ENCODE assay signal across 9 mouse cellular contexts in the genomic region with DNA sequence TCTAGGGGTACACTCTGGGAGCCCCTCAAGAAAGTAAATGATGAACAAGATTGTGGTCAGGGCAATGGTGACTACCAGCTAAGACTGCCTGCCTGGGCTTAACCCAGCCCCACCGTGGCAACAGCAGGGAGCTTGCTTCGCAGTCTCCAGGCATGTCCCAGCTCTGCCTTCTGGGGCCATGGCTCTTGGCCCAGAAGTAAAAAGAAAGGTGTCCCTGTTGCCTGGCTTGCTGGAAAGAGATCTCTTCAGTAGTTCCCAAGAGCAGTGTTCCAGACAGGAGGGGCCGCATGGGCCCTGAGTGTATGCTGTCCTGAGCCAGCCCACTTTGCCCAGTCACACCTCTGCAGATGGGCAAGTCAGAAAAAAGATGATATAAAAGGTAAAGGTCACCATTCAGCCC. TPM values are rescaled to one million over a fixed set of nuclear protein-coding genes. Genes with fewer than 3 reads are reported as not detected.
DNase-seq lines count a peak whose midpoint lies in the region; ATAC-seq and TF ChIP-seq lines count a peak whose summit lies in the region.
"Had no signal": no experiment of that assay in that cellular context is flagged by ENCODE, and none has a peak within 500 bp of the region (broad histone marks: within the 10 kb centered on the region; RNA-seq: fewer than 3 reads in every experiment).

No protein-coding gene starts in this region.

- H3K4me1 ChIP-seq in lung, embryonic 16.5 days (replicated peaks; ENCODE audit: control insufficient read depth, insufficient read depth, low read length), result peaks cover 13% of the 10 kb centered on the region
- H3K4me1 ChIP-seq in hindbrain, embryonic 15.5 days (replicated peaks), result peaks cover 15% of the 10 kb centered on the region; the same call in 1 of the 2 replicates
- H3K4me1 ChIP-seq in olfactory bulb, adult 2 months (ENCODE audit: control insufficient read depth, insufficient read depth, low read length), result peaks cover 13% of the 10 kb centered on the region

- ATAC-seq in lung, embryonic 16.5 days (ENCODE audit: low read depth), result 0 out of 2 replicates have a peak, but pooled peaks have one; percentile 6
- ATAC-seq in hindbrain, embryonic 15.5 days (ENCODE audit: low FRiP score, low read depth), result peak; percentile 76
- no peak for ATAC-seq in erythroblast, adult 5-6 weeks (replicated peaks; ENCODE audit: low FRiP score, poor library complexity, severe bottlenecking)

- peak; percentile 94 for DNase-seq in heart, adult 11 months
- no peak for DNase-seq in heart, adult 9 months (ENCODE audit: low spot score in 2 of 2)
- DNase-seq in lung, adult 18-20 months, result no peak
- DNase-seq in retina, embryonic 14.5 days (ENCODE audit: low spot score), result no peak

- WGBS in lung, embryonic 16.5 days, result 58% methylated on average over 3 of the region's 3 CpGs
- 57% methylated on average over 3 of the region's 3 CpGs for WGBS in hindbrain, embryonic 15.5 days
- WGBS in olfactory bulb, adult 2 months, result 36% methylated on average over 3 of the region's 3 CpGs

- no peak overlapping the region; the same call in 1 of the 2 replicates for H3K9ac ChIP-seq in lung, embryonic 16.5 days (ENCODE audit: low read length)
- H3K9ac ChIP-seq in hindbrain, embryonic 15.5 days, result no peak overlapping the region

- H3K4me3 ChIP-seq in lung, embryonic 16.5 days (ENCODE audit: low read length), result no peak overlapping the region
- H3K4me3 ChIP-seq in hindbrain, embryonic 15.5 days, result no peak overlapping the region
- no peak overlapping the region for H3K4me3 ChIP-seq in olfactory bulb, adult 2 months (ENCODE audit: insufficient read depth, low read depth, low read length)

- no peak overlapping the region; the same call in 1 of the 2 replicates for H3K4me2 ChIP-seq in lung, embryonic 16.5 days (ENCODE audit: low read depth, low read length)
- H3K4me2 ChIP-seq in hindbrain, embryonic 15.5 days, result no peak overlapping the region

- no peak for TF ChIP-seq POLR2A in olfactory bulb, adult 2 months (IDR thresholded peaks at IDR 0.05; ENCODE audit: insufficient read depth, low read depth, low read length)

- no peak for TF ChIP-seq CTCF in olfactory bulb, adult 2 months (IDR thresholded peaks at IDR 0.05; ENCODE audit: insufficient read depth, low read depth, low read length)

- no peak overlapping the region for H3K27ac ChIP-seq in lung, embryonic 16.5 days (ENCODE audit: low read length)
- 0 out of 2 replicates have a peak overlapping the region, but pooled peaks have one; percentile 47 for H3K27ac ChIP-seq in hindbrain, embryonic 15.5 days (replicated peaks)
- peak overlapping the region; percentile 23; the same call in 1 of the 2 replicates for H3K27ac ChIP-seq in olfactory bulb, adult 2 months (ENCODE audit: insufficient read depth, low read depth, low read length)
- H3K27ac ChIP-seq: macrophage had no signal

- no peaks in the 10 kb centered on the region for H3K9me3 ChIP-seq in lung, embryonic 16.5 days (ENCODE audit: control insufficient read depth, low read length)
- no peaks in the 10 kb centered on the region for H3K9me3 ChIP-seq in hindbrain, embryonic 15.5 days

- H3K27me3 ChIP-seq in lung, embryonic 16.5 days (ENCODE audit: control insufficient read depth, insufficient read depth, low read depth, low read length), result no peaks in the 10 kb centered on the region
- no peaks in the 10 kb centered on the region for H3K27me3 ChIP-seq in hindbrain, embryonic 15.5 days

- no peaks in the 10 kb centered on the region for H3K36me3 ChIP-seq in lung, embryonic 16.5 days (ENCODE audit: control insufficient read depth, insufficient read depth, low read length)
- H3K36me3 ChIP-seq in hindbrain, embryonic 15.5 days, result no peaks in the 10 kb centered on the region

RNA-seq across cellular contexts. Expression of a gene that starts 7.7 kb away (rescaled TPM):
- 9.7 and 9.9 TPM in 2 replicates for polyA plus RNA-seq in lung, embryonic 16.5 days (2015; fragmentation: Nextera tagmentation; extraction: Ambion mirVana)
- 8.7 and 8.9 TPM in 2 replicates for polyA plus RNA-seq in hindbrain, embryonic 15.5 days (2015; fragmentation: Nextera tagmentation; extraction: Ambion mirVana)
- polyA plus RNA-seq in olfactory bulb, adult 2 months (2012; ENCODE audit: insufficient read depth, insufficient read length, low replicate concordance, missing spikeins), result not detected in 2 replicates
- total RNA-seq in erythroblast, adult 5-6 weeks (2015; ENCODE audit: low replicate concordance), result not detected in 2 replicates
- total RNA-seq in erythroblast, adult 5-6 weeks (2017; ENCODE audit: low replicate concordance), result not detected in 2 replicates

RNA-seq across cellular contexts. Expression of a gene that starts 18.8 kb away (rescaled TPM):
- 0.94 and 1.6 TPM in 2 replicates for polyA plus RNA-seq in lung, embryonic 16.5 days (2015; fragmentation: Nextera tagmentation; extraction: Ambion mirVana)
- 32.9 and 35.7 TPM in 2 replicates for polyA plus RNA-seq in hindbrain, embryonic 15.5 days (2015; fragmentation: Nextera tagmentation; extraction: Ambion mirVana)
- polyA plus RNA-seq in olfactory bulb, adult 2 months (2012; ENCODE audit: insufficient read depth, insufficient read length, low replicate concordance, missing spikeins), result not detected in 2 replicates
- total RNA-seq in erythroblast, adult 5-6 weeks (2015; ENCODE audit: low replicate concordance), result not detected in 2 replicates
- total RNA-seq in erythroblast, adult 5-6 weeks (2017; ENCODE audit: low replicate concordance), result not detected in 2 replicates
- polyA plus RNA-seq: macrophage had no signal

RNA-seq across cellular contexts. Expression of a gene that starts 49.4 kb away (rescaled TPM):
- polyA plus RNA-seq in lung, embryonic 16.5 days (2015; fragmentation: Nextera tagmentation; extraction: Ambion mirVana), result 83.3 and 86.6 TPM in 2 replicates
- 75.1 and 79.6 TPM in 2 replicates for polyA plus RNA-seq in hindbrain, embryonic 15.5 days (2015; fragmentation: Nextera tagmentation; extraction: Ambion mirVana)
- polyA plus RNA-seq in olfactory bulb, adult 2 months (2012; ENCODE audit: insufficient read depth, insufficient read length, low replicate concordance, missing spikeins), result not detected in 2 replicates
- total RNA-seq in erythroblast, adult 5-6 weeks (2015; ENCODE audit: low replicate concordance), result 12.1 and 12.5 TPM in 2 replicates
- total RNA-seq in erythroblast, adult 5-6 weeks (2017; ENCODE audit: low replicate concordance), result 9.5 and 14.4 TPM in 2 replicates

RNA-seq across cellular contexts. Expression of a gene that starts 59.2 kb away (rescaled TPM):
- 110 TPM in 2 replicates for polyA plus RNA-seq in lung, embryonic 16.5 days (2015; fragmentation: Nextera tagmentation; extraction: Ambion mirVana)
- 113 and 115 TPM in 2 replicates for polyA plus RNA-seq in hindbrain, embryonic 15.5 days (2015; fragmentation: Nextera tagmentation; extraction: Ambion mirVana)
- polyA plus RNA-seq in olfactory bulb, adult 2 months (2012; ENCODE audit: insufficient read depth, insufficient read length, low replicate concordance, missing spikeins), result not detected in 2 replicates
- total RNA-seq in erythroblast, adult 5-6 weeks (2015; ENCODE audit: low replicate concordance), result 21.1 and 53.9 TPM in 2 replicates
- total RNA-seq in erythroblast, adult 5-6 weeks (2017; ENCODE audit: low replicate concordance), result 122 and 210 TPM in 2 replicates

RNA-seq across cellular contexts. Expression of a gene that starts 59.3 kb away (rescaled TPM):
- 6.3 and 6.4 TPM in 2 replicates for polyA plus RNA-seq in lung, embryonic 16.5 days (2015; fragmentation: Nextera tagmentation; extraction: Ambion mirVana)
- polyA plus RNA-seq in hindbrain, embryonic 15.5 days (2015; fragmentation: Nextera tagmentation; extraction: Ambion mirVana), result 1.6 and 2.1 TPM in 2 replicates
- not detected in 2 replicates for polyA plus RNA-seq in olfactory bulb, adult 2 months (2012; ENCODE audit: insufficient read depth, insufficient read length, low replicate concordance, missing spikeins)
- not detected in 2 replicates for total RNA-seq in erythroblast, adult 5-6 weeks (2015; ENCODE audit: low replicate concordance)
- 1.3 and 3.1 TPM in 2 replicates for total RNA-seq in erythroblast, adult 5-6 weeks (2017; ENCODE audit: low replicate concordance)
